Mouse (Mus musculus): Measurements from ENCODE around the gene Fam169b. TPM values are rescaled to one million over a fixed set of nuclear protein-coding genes. Genes with fewer than 3 reads are reported as not detected.
A peak's percentile ranks its signal among the peaks of the same experiment; 100 is the strongest.

Fam169b gene
- total RNA-seq, 2 experiments from 2014 or later: 0.08 TPM; not detected in 1

GRCm38 (mm10) chr7:68357407-68357806 lies 83.8 kb downstream of the Fam169b start:
- no peak; the same call in none of the 2 replicates for TF ChIP-seq CTCF (IDR thresholded peaks at IDR 0.05)
- DNase-seq: peak; percentile 43
- Histone ChIP-seq H3K4me3 (peak overlapping the region; percentile 14), H3K27ac (no peak overlapping the region)
- intact Hi-C loops (cut with DNase I): loop anchor here (1.0 to 5.0 kb wide), 2 partner anchors 555 to 569 kb away; no protein-coding TSS in a partner anchor

- intact Hi-C loops (cut with DNase I): no loop called here
- H3K4me3 ChIP-seq: no peak overlapping the region
- no peak for TF ChIP-seq CTCF (IDR thresholded peaks at IDR 0.05)
- H3K27ac ChIP-seq: no peak overlapping the region
- no peak for DNase-seq
Observed at GRCm38 (mm10) chr7:68362609-68363008, 89.0 kb downstream of the Fam169b start.

- TF ChIP-seq CTCF (IDR thresholded peaks at IDR 0.05): no peak
- DNase-seq: no peak
- Histone ChIP-seq H3K4me3 (no peak overlapping the region), H3K27ac (no peak overlapping the region)
- intact Hi-C loops (cut with DNase I): no loop called here
Observed at GRCm38 (mm10) chr7:68365711-68366110, 92.1 kb downstream of the Fam169b start.

GRCm38 (mm10) chr7:68368948-68369347 lies 95.3 kb downstream of the Fam169b start:
- Histone ChIP-seq H3K27ac (no peak overlapping the region), H3K4me3 (no peak overlapping the region)
- intact Hi-C loops (cut with DNase I): no loop called here
- no peak for DNase-seq
- no peak for TF ChIP-seq CTCF (IDR thresholded peaks at IDR 0.05)

GRCm38 (mm10) chr7:68369694-68370093 lies 96.1 kb downstream of the Fam169b start:
- intact Hi-C loops (cut with DNase I): loop anchor here (10.0 kb wide), 1 partner anchor 455 kb away; no protein-coding TSS in a partner anchor
- Histone ChIP-seq H3K4me3 (no peak overlapping the region), H3K27ac (no peak overlapping the region)
- peak; percentile 79 for DNase-seq
- TF ChIP-seq CTCF (IDR thresholded peaks at IDR 0.05): peak; percentile 86

GRCm38 (mm10) chr7:68374109-68374857 lies 100.6 kb downstream of the Fam169b start:
- DNase-seq: peak; percentile 68
- Histone ChIP-seq H3K4me3 (peak overlapping the region; percentile 28; the same call in 1 of the 2 replicates), H3K27ac (no peak overlapping the region)
- intact Hi-C loops (cut with DNase I): loop anchor here (1.0 to 10.0 kb wide), 2 partner anchors 106 to 451 kb away; no protein-coding TSS in a partner anchor
- peak; percentile 91 for TF ChIP-seq CTCF (IDR thresholded peaks at IDR 0.05)

GRCm38 (mm10) chr7:68382187-68382586 lies 108.5 kb downstream of the Fam169b start:
- intact Hi-C loops (cut with DNase I): no loop called here
- no peak for TF ChIP-seq CTCF (IDR thresholded peaks at IDR 0.05)
- Histone ChIP-seq H3K27ac (no peak overlapping the region), H3K4me3 (no peak overlapping the region)
- no peak for DNase-seq

GRCm38 (mm10) chr7:68386767-68387166 lies 113.1 kb downstream of the Fam169b start:
- TF ChIP-seq CTCF (IDR thresholded peaks at IDR 0.05): no peak

GRCm38 (mm10) chr7:68395707-68396333 lies 122.2 kb downstream of the Fam169b start:
- intact Hi-C loops (cut with DNase I): no loop called here
- Histone ChIP-seq H3K4me3 (no peak overlapping the region), H3K27ac (no peak overlapping the region)
- TF ChIP-seq CTCF (IDR thresholded peaks at IDR 0.05): no peak
- no peak for DNase-seq

More at GRCm38 (mm10) chr7:68386767-68387166, 113.1 kb downstream of the Fam169b start:
- no peak for DNase-seq
- intact Hi-C loops (cut with DNase I): no loop called here
- Histone ChIP-seq H3K4me3 (no peak overlapping the region), H3K27ac (no peak overlapping the region)

- Histone ChIP-seq H3K27ac (no peak overlapping the region), H3K4me3 (no peak overlapping the region)
- intact Hi-C loops (cut with DNase I): no loop called here
Observed at GRCm38 (mm10) chr7:68400516-68400915, 126.9 kb downstream of the Fam169b start.

GRCm38 (mm10) chr7:68408611-68409010 lies 135.0 kb downstream of the Fam169b start:
- no peak overlapping the region for H3K4me3 ChIP-seq
- no peak for DNase-seq
- H3K27ac ChIP-seq: no peak overlapping the region
- no peak for TF ChIP-seq CTCF (IDR thresholded peaks at IDR 0.05)
- intact Hi-C loops (cut with DNase I): no loop called here

More at GRCm38 (mm10) chr7:68400516-68400915, 126.9 kb downstream of the Fam169b start:
- DNase-seq: no peak
- no peak for TF ChIP-seq CTCF (IDR thresholded peaks at IDR 0.05)

Other genes starting within 250 kb of the Fam169b start
- gene Pgpep1l, start 9.6 kb upstream of the Fam169b start, total RNA-seq (2021): 1 to 10 TPM; 1.9 to 3.9 TPM

All from gastrocnemius, adult 2 months (tissue).